Mouse (Mus musculus) liver, adult 2 months (tissue): ENCODE data around the gene Cd300ld3. TPM values are rescaled to one million over a fixed set of nuclear protein-coding genes. Genes with fewer than 3 reads are reported as not detected.
"Not testable (repeated sequence)": the region's sequence is repeated elsewhere in the genome, so short reads cannot be mapped to it uniquely, and the experiment has no call there.

ENCODE experiments used
- DNase-seq: peaks from one replicate; pipeline ENCODE4 v3.0.0-alpha.2; 2011; ENCODE audit warnings: low read depth, low spot score; ENCODE audit errors: extremely low read depth
- H3K27ac ChIP-seq: fragments of 200-500 bp; replicated peaks from 2 replicates; pipeline ENCODE4 v1.5.1; 2012; ENCODE audit warnings: low read depth, mild to moderate bottlenecking, control low read depth, inconsistent platforms, low read length; ENCODE audit not compliant: insufficient read depth
- H3K27me3 ChIP-seq: fragments of 200-500 bp; 2 replicates; pipeline ENCODE4 v1.6.1; 2012; ENCODE audit warnings: mild to moderate bottlenecking, moderate library complexity, low read length, inconsistent platforms; ENCODE audit not compliant: control insufficient read depth, insufficient read depth
- H3K36me3 ChIP-seq: fragments of 200-500 bp; 2 replicates; pipeline ENCODE4 v1.6.1; 2012; ENCODE audit warnings: low read length, inconsistent platforms; ENCODE audit not compliant: control insufficient read depth, insufficient read depth
- H3K4me1 ChIP-seq: fragments of 200-500 bp; 2 replicates; pipeline ENCODE4 v1.6.1; 2011; ENCODE audit warnings: low read length; ENCODE audit not compliant: control insufficient read depth, insufficient read depth
- H3K4me3 ChIP-seq: fragments of 200-500 bp; 2 replicates; pipeline ENCODE4 v1.5.1; 2011; ENCODE audit warnings: low read depth, mild to moderate bottlenecking, control low read depth, low read length, moderate library complexity; ENCODE audit not compliant: insufficient read depth
- H3K79me2 ChIP-seq: fragments of 200-500 bp; 2 replicates; pipeline ENCODE4 v1.6.1; 2012; ENCODE audit warnings: inconsistent platforms, mild to moderate bottlenecking, low read length, moderate library complexity; ENCODE audit not compliant: control insufficient read depth, insufficient read depth
- H3K9ac ChIP-seq: fragments of 200-500 bp; 2 replicates; pipeline ENCODE4 v1.6.1; 2012; ENCODE audit warnings: low read depth, mild to moderate bottlenecking, control low read depth, inconsistent platforms, low read length
- CTCF ChIP-seq: fragments of 200-500 bp; IDR thresholded peaks from 2 replicates; pipeline ENCODE4 v1.5.1; 2011; ENCODE audit warnings: low read depth, low read length, control low read depth
- POLR2A ChIP-seq: fragments of 200-500 bp; IDR thresholded peaks from 2 replicates; pipeline ENCODE4 v1.6.1; 2011; ENCODE audit warnings: low read length, control low read depth; ENCODE audit not compliant: insufficient read depth; ENCODE audit errors: extremely low read depth
- WGBS: fragments of 180-500 bp; shearing (Covaris S2); methylation state at CpG from one replicate; pipeline ENCODE4 v1.1.7; 2018; 5-methylcytosine and 5-hydroxymethylcytosine counted together
- polyA plus RNA-seq: library from polyadenylated mRNA; depleted of rRNA; stranded (reverse); fragments of >200 nt; gene quantifications from 2 replicates; pipeline ENCODE4 v1.2.3, GENCODE M21; 2012
- total RNA-seq: library from RNA; depleted of rRNA; stranded (reverse); fragments of >200 nt; gene quantifications from 2 replicates; pipeline ENCODE4 v1.2.3, GENCODE M21; 2014

The Cd300ld3 gene
- total and polyA plus RNA-seq, 2 experiments: 3.7 to 5.4 TPM

DNA sequence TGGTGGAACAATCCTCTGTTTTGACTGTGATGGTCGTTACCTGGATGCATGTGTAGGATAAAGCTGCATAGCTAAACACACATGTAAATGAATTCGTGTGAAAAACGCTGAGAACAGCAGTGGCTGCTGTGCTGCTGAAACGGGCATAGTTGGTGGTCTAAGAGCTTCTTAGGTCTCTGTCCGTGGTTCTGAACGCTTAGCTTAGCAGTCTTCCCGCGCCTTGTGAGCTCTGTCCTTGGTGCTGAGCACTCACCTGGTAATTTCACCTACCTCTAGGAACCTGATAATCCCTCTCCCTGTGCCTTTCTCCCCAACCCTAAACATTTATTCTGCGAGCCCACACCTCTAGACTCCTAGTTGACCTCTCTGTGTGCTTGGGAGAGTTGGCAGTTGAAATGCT, 4.0 kb upstream of the Cd300ld3 start:
- Histone ChIP-seq H3K79me2 (no peaks in the 10 kb centered on the region), H3K27ac (no peak overlapping the region), H3K4me3 (no peak overlapping the region), H3K36me3 (no peaks in the 10 kb centered on the region), H3K27me3 (no peaks in the 10 kb centered on the region), H3K9ac (no peak overlapping the region), H3K4me1 (no peaks in the 10 kb centered on the region)
- no peak for DNase-seq
- TF ChIP-seq POLR2A: no peak
- TF ChIP-seq CTCF: no peak
- WGBS: 4% methylated on average over 9 of the region's 9 CpGs

DNA sequence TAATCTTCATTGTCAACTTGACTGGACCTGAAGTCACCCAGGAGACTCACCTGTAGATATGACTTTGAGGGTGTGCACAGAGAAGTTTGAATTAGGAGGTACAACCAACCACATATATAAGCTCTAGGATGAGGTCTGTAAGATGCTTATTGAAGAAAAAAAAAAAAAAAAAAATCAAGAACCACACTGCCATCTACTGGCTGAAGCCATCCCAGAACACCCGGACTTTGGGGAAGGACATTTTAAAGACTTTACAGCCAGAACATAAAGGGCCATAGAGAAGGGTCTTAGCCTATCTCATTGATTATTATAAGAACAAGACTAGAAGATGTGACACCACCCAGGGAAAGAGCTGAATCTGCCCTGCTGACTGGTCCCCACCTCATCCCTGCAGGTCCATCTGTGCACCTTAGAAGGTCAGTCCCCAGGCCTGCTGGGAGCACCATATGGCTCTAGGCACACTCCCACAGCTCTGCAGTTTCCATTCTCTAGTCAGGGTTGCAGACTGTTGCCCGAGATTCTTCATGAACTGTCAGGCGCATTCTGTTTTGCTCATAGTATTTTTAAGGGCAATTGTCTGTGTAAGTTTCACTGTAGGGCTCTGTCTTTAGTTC, 1.2 kb upstream of the Cd300ld3 start:
- Histone ChIP-seq H3K4me1 (no peaks in the 10 kb centered on the region), H3K27me3 (no peaks in the 10 kb centered on the region), H3K36me3 (no peaks in the 10 kb centered on the region), H3K27ac (no peak overlapping the region), H3K4me3 (no peak overlapping the region), H3K79me2 (no peaks in the 10 kb centered on the region), H3K9ac (no peak overlapping the region)
- 40% methylated on average over 3 of the region's 3 CpGs for WGBS
- no peak for TF ChIP-seq CTCF
- TF ChIP-seq POLR2A: no peak
- no peak for DNase-seq

DNA sequence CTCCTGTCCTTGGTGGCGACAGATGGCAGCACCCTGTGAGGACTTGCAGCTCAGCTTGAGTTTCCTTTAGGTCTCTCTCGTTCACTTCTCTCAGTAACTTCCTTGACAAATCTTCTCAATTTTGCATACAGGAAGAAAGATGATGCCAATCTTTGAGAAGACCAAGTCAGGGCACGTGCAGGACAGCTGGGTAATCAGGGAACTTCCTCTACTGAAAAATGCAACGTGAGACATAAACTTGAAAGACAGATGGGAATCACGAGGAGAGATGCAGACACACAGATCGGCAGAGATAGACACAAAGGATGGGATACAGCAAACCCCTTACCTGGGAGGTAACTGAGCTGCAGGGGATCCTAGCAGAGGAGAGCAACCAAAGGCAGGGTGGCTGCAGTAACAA, 10.5 kb downstream of the Cd300ld3 start, which contains the start of gene Cd300ld5:
Gene Cd300ld5 (minus strand): TSS at position 101 of the 400 bp plus-strand sequence.
- not testable (repeated sequence) for H3K36me3 ChIP-seq, H3K27me3 ChIP-seq, H3K79me2 ChIP-seq, H3K4me3 ChIP-seq, H3K9ac ChIP-seq, DNase-seq, H3K27ac ChIP-seq, H3K4me1 ChIP-seq
- WGBS: no CpG with 5 or more reads among the region's 6 CpGs

DNA sequence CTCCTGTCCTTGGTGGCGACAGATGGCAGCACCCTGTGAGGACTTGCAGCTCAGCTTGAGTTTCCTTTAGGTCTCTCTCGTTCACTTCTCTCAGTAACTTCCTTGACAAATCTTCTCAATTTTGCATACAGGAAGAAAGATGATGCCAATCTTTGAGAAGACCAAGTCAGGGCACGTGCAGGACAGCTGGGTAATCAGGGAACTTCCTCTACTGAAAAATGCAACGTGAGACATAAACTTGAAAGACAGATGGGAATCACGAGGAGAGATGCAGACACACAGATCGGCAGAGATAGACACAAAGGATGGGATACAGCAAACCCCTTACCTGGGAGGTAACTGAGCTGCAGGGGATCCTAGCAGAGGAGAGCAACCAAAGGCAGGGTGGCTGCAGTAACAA, 21.3 kb downstream of the Cd300ld3 start, which contains the start of gene Cd300ld4:
Gene Cd300ld4 (minus strand): TSS at position 101 of the 400 bp plus-strand sequence.
- H3K27me3 ChIP-seq, H3K27ac ChIP-seq, H3K9ac ChIP-seq, DNase-seq, H3K4me3 ChIP-seq, H3K4me1 ChIP-seq, H3K79me2 ChIP-seq, H3K36me3 ChIP-seq: not testable (repeated sequence)
- no CpG with 5 or more reads among the region's 6 CpGs for WGBS

DNA sequence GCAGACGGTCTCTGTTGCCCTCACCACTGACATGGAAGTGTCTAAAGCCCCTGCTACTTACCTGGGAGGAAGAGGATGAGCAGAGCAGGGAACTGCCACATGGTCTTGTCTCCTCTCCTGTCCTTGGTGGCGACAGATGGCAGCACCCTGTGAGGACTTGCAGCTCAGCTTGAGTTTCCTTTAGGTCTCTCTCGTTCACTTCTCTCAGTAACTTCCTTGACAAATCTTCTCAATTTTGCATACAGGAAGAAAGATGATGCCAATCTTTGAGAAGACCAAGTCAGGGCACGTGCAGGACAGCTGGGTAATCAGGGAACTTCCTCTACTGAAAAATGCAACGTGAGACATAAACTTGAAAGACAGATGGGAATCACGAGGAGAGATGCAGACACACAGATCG, 32.1 kb downstream of the Cd300ld3 start, which contains the start of gene Cd300ld2:
Gene Cd300ld2 (minus strand): TSS at position 101 of the 400 bp plus-strand sequence.
- H3K9ac ChIP-seq, H3K79me2 ChIP-seq, DNase-seq, H3K27ac ChIP-seq, H3K27me3 ChIP-seq, H3K36me3 ChIP-seq, H3K4me1 ChIP-seq, H3K4me3 ChIP-seq: not testable (repeated sequence)
- no CpG with 5 or more reads among the region's 7 CpGs for WGBS

DNA sequence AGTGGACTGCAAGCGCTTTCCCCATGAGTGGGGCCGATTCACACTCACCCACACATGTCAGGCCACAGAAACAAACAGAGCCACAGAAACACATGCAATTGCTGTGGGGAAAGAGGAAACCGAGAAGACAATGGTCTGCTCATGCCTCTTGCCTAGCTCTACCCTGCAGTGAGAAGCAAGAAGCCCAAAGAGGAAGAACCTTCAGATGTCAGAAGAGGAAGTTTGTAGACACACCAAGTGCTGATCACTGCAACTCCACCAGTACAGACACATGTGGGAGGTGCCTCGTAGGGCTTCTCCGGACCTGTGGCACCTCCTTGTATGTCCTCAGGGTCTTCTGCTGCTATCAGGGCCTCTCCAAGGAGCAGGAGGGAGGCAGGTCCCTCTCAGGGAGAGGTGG, 44.1 kb downstream of the Cd300ld3 start:
- TF ChIP-seq CTCF: no peak
- TF ChIP-seq POLR2A: no peak
- peak; percentile 33 for DNase-seq

More for the DNA sequence above, 44.1 kb downstream of the Cd300ld3 start:
- Histone ChIP-seq H3K27ac (peak overlapping the region; percentile 51), H3K79me2 (no peaks in the 10 kb centered on the region), H3K27me3 (no peaks in the 10 kb centered on the region), H3K9ac (no peak overlapping the region), H3K36me3 (no peaks in the 10 kb centered on the region), H3K4me3 (no peak overlapping the region), H3K4me1 (no peaks in the 10 kb centered on the region)
- 75% methylated on average over 5 of the region's 5 CpGs for WGBS
